Mouse (Mus musculus) 416B (cell line): ENCODE results near the gene St13.

Experiments used
- DNase-seq: peaks from one replicate; pipeline ENCODE4 v3.0.0; 2011; ENCODE audit warnings: low read depth

Gene St13

GRCm38 (mm10) chr15:81365246-81365645 is 34.6 kb downstream of the St13 start:
- DNase-seq: peak; percentile 71

DNA sequence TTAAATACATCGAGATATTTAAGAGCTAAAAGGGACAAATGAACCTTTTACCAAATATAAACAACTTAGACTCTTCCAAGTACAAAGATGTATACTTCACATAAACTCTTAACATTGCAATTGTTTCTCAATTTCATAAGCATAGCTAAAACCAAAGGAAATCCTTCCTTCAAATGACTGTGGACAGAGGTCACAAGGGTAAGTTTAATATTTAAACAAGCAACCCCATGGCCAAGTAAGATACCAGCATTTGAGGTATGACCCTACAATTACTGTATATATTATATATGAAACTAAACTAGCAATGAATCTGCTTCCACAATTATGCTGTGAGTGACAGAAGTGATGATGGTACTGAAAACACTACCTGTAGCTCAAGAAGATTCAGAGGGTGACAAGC is 35.6 kb downstream of the St13 start:
- no peak for DNase-seq

DNA sequence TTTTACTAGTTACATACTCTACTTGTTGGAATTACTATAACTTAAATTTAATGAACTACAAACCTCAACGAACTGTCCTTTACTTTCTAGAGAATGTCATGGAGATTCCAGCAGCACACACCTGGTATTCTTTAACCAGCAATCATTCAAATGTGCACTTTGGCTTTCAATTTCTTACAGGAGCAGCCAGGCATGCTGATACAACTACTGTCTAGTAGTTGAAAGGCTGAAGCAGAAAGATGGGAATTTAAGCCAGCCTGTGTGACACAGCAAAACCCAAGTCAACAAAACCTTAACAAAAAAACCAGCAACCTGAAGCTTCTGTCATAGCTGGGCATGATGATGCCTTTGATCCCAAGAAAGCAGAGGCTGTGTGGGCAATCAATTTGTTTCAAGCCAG is 37.4 kb downstream of the St13 start:
- no peak for DNase-seq

DNA sequence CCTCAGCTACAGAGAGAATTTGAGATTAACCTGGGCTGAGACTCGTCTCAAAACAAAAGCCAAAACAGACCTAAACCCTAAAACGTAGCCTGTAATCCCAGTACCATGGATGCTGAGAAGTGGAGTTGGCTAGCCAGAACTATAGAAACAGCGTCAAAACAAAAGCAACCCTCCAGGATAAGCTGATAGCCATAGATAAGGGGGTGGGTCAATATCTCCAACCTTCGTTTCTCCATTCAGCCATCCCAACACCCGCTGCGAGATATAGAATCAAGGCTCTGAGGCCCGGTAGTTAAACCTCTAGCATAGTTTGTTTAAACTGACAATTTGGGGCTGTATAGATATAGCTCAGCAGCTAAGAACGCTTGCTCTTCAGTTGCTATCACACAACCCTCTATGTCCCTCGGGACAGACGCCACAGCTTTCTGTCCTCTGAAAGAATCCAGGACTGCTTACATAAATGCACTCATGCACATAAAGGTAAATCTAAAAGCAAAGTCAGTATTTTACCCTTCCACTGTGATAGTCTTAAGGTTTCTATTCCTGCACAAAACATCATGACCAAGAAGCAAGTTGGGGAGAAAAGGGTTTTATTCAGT is 38.4 kb downstream of the St13 start:
- no peak for DNase-seq

DNA sequence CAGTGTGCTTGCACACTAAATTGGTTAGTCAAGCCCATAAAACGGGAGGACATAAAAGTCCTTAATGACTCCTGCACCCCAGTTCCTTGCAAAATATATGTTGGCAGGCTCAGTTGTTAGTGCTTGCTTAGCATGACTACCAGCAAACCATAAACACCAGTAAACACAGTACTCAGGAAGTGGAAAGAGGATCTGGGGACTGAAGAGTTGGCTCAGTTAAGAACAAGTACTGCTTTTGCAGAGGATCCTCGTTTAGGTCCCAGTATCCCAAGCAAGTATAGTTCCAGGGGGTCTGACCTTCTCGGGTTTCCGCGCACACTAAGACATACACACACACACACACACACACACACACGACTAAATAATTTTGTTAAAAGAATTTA is 38.9 kb downstream of the St13 start:
- no peak for DNase-seq

GRCm38 (mm10) chr15:81360345-81361021 is 39.4 kb downstream of the St13 start, which contains the start of gene Slc25a17:
Gene Slc25a17 (minus strand): TSS chr15:81360812.
- peak; percentile 97 for DNase-seq

GRCm38 (mm10) chr15:81359421-81359820 is 40.5 kb downstream of the St13 start:
- peak; percentile 54 for DNase-seq

DNA sequence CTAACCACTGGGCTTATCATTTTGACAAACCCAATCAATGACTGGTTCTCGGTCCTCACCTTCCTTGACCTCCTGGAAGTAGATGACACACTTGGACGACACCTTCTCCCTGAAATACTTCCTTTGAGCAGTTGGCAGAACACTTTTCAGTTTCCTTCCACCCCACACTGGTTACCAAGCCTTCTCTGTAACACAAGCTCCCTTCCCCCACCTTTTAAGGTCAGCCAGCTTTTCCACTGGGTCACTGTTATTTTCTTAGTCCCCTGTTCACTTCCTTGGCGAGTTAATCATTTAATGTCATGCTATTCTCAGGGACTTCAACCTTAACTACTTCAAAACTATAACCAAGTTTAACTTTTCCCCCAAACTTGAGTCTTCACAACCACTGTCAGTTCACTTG is 40.9 kb downstream of the St13 start:
- no peak for DNase-seq

GRCm38 (mm10) chr15:81356946-81357345 is 42.9 kb downstream of the St13 start:
- no peak for DNase-seq

- DNase-seq: peak; percentile 86
These were observed 44.6 kb downstream of the St13 start for GRCm38 (mm10) chr15:81355146-81355761.

DNA sequence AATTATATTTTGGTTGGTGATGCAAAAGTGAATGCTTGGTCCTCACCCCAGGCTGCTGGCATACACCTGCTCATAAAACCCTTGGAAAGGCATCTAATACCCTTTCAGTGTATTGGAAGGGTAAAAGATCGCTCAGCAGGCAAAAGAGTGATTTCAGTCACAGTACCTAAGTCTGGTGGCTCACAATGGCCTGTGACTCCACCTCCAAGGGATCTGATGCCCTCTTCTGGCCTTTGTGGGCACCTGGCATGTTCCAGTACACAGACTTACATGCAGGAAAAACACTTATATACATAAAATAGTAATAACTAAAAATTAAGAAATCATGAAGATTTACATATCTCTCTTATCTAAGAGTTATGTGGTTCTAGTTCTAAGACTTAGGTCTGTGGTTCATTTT is 47.2 kb downstream of the St13 start:
- peak; percentile 74 for DNase-seq

DNA sequence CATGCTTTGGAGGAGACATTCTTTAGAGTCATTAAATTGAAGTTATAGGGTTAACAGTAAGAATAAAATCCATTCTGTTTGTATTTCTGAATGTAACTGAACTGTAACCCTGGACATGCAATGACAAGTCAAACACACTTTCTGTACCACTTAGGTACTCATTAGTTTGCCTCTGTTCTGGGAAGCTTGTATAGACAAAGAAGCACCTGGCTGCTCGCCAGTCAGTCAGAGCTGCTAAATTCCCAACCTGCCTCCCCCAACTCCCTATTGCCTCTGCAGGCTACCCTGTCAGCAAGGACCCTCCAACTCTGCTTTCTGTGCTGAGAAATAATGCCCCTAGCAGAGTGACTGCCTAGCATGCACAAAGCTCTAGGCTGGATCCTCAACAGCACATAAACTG is 49.5 kb downstream of the St13 start:
- no peak for DNase-seq

GRCm38 (mm10) chr15:81348366-81348765 is 51.5 kb downstream of the St13 start:
- DNase-seq: no peak

DNA sequence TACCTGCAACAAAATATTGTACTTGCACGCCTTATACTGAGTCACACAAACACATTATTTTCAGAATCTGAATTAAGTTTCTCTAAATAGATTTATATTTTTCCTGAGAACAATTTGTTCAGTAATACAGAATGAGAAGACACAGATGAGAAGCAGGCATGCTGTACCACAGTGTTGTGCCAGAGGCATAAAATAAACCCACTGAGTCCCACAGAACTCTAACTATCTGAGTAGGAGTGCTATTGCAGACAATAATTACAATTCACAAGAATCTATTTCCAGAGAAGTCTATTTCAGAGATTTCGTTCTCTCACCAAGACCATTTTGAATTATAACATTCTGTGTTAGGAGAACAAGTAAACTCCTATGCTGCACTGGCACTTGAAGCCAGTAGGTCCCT is 52.4 kb downstream of the St13 start:
- no peak for DNase-seq

DNA sequence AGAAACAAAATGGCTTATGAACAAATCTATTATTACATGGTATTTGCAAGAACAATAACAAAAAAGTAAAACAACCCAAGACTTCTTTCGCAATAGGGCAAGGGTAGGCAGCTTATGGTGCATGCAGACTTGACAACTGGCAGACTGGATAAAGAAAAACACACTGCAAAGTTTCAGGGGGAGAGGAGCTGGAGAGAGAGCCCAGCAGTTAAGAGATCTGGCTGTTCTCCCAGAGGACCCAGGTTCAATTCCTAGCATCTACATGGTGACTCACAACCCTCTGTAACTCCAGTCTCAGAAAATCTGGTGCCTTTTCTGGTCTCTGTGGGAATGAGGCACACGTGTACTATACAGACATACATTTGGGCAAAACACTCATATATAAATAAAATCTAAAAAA is 58.5 kb downstream of the St13 start:
- no peak for DNase-seq

GRCm38 (mm10) chr15:81339158-81339557 is 60.7 kb downstream of the St13 start:
- DNase-seq: peak; percentile 49

GRCm38 (mm10) chr15:81336466-81336865 is 63.4 kb downstream of the St13 start:
- DNase-seq: no peak

- DNase-seq: no peak
These were observed 67.4 kb downstream of the St13 start for GRCm38 (mm10) chr15:81332517-81332916.

GRCm38 (mm10) chr15:81330816-81331433 is 69.0 kb downstream of the St13 start:
- DNase-seq: no peak

GRCm38 (mm10) chr15:81329721-81330369 is 70.0 kb downstream of the St13 start:
- DNase-seq: no peak

DNA sequence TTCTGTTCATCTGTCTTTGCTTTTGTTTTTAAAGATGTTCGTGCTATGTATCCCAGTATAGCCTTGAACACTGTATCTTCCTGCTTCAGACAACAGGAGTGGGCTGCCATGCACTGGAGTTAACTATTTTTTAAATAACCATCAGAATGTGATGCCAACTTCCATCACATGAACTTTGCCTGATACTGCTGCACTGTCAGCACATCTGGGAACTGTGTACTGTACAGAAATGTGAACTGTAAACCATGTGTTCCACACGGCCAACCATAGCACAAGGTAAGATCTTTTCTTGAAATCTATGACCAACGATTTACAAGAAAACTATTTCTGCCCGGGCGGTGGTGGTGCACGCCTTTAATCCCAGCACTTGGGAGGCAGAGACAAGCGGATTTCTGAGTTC is 72.4 kb downstream of the St13 start:
- DNase-seq: no peak

DNA sequence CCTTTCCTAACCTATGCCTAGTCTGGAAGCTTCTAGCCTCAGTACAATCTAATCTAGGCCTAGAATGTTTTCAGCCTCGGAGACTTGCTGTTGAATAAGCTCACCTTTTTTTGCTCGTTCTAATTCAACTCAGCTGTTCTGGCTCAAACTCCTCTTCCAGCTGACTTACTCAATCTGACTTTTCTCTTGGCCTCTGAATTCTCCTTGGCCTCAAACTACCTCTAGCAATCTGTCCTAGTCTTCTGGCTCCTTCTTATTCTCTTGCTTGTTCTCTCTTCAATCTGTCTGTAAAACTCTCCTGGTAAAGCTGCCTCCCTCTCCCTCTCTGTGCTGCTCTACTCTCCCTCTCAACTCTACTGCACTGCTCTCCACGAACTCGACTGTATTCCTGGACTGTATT is 74.9 kb downstream of the St13 start:
- DNase-seq: no peak

DNA sequence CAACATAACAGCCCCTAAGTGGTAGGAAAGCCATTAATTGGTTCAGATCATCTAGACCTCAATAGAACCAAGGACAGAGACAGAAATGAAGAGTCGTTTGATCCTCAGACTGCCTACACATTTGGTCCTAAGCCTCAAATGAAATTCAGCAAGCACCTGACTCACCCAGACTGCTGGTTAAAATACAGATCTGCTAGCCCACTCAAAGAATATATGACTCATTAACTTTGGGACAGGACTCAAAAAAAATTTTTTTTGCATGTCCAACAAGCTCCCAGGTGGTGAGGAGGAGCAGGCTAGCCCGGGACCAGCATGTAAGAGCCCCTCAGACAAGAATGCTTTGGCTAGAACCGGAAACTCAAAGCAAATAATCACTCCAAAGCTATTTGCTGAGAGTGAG is 79.7 kb downstream of the St13 start:
- DNase-seq: no peak
